Mouse (Mus musculus): Measurements from ENCODE around the gene Tmem163. TPM values are rescaled to one million over a fixed set of nuclear protein-coding genes. Genes with fewer than 3 reads are reported as not detected.
A peak's percentile ranks its signal among the peaks of the same experiment; 100 is the strongest.

Tmem163 gene
- polyA plus RNA-seq, 1 experiment: 25.3 TPM

DNA sequence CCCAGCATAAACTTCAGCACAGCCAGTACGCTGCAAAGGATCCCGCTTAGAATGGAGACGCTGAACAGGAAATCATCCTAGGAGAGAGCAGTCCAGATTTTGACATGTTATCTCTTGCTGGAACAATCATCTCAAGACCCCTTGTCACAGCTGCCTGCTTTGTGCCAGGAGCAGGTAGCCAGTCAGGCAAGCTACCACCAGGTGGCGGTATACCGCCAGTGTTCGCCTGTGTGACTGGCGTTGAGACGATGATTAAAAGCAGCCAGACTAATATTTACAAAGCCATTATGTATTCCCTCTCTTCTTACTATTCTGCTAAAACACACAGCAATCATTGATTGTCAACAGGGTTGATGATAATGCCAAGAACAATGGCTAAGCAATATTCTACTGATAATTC is 179.1 kb downstream of the Tmem163 start:
- TF ChIP-seq POLR2A (IDR thresholded peaks at IDR 0.05; ENCODE audit: borderline replicate concordance, extremely low read depth, low read depth, low read length): no peak
- TF ChIP-seq CTCF (IDR thresholded peaks at IDR 0.05; ENCODE audit: insufficient read depth, low read length): peak; percentile 92
- peak; percentile 79 for DNase-seq
- no peak overlapping the region for H3K4me3 ChIP-seq (replicated peaks; ENCODE audit: extremely low read depth, low read depth, low read length)
- H3K4me1 ChIP-seq (ENCODE audit: control insufficient read depth, insufficient read depth, low read length): no peaks in the 10 kb centered on the region
- WGBS: 10% methylated on average over 8 of the region's 8 CpGs

DNA sequence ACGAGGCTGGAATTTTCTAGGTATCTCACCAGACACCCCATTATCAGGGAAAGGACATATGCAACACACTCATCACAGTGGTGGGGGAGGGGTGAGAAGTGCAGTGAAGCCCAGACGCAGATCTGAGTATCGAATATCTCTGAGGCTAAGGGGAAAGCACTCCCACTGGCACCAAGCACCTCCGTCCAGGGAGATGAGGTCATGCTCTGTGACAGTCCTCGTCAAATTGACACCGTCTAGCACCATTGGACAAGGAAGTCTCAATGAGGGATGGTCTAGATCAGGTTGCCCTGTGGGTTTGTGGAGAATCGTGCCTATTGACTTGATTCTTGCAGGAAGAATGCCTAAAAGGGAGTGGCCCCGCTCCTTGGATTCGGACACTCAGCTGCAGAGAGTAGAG is 180.6 kb downstream of the Tmem163 start:
- Histone ChIP-seq H3K4me3 (replicated peaks; ENCODE audit: extremely low read depth, low read depth, low read length) (no peak overlapping the region), H3K4me1 (ENCODE audit: control insufficient read depth, insufficient read depth, low read length) (no peaks in the 10 kb centered on the region)
- no peak for DNase-seq
- TF ChIP-seq POLR2A (IDR thresholded peaks at IDR 0.05; ENCODE audit: borderline replicate concordance, extremely low read depth, low read depth, low read length): no peak
- no peak for TF ChIP-seq CTCF (IDR thresholded peaks at IDR 0.05; ENCODE audit: insufficient read depth, low read length)
- WGBS: 41% methylated on average over 9 of the region's 9 CpGs

DNA sequence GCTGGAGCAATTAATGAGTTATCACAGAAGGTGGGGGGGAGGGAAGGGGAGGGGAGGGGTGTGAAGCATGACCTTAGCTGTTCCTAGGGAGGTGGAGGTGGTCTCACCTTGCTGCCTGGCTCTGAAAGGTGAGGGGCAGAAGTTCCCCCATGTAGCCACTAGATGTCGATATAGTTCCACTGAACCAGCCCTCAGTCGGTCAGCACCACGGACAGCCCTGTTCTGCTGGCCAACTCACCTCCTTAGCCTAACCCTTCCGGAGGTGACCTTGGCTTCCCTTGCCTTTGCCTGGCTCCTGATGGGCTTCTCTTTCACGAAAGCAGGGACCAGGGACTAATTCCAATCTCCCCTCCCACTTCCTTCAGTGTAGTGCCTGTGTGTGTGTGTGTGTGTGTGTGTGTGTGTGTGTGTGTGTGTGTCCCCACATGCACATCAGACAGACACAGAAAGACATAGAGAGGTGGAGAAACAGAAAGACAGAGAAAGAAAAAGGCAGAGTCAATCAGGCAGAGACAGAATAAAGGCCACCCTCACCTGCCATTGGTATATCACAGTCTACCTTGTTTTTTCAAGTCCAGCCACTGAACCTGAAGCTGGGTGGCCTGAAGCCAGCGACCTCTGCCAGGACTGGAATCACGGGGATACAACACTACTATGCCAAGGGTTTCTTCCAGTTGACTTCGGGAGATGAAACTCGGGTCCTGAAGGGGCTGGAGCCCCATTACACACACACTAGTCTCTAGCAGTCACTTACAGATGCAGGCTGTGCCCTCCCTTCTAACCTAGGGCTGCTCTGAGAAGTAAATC is 182.4 kb downstream of the Tmem163 start:
- no peak for TF ChIP-seq POLR2A (IDR thresholded peaks at IDR 0.05; ENCODE audit: borderline replicate concordance, extremely low read depth, low read depth, low read length)
- peak; percentile 99 for TF ChIP-seq CTCF (IDR thresholded peaks at IDR 0.05; ENCODE audit: insufficient read depth, low read length)
- DNase-seq: peak; percentile 48
- WGBS: 30% methylated on average over 9 of the region's 9 CpGs
- Histone ChIP-seq H3K4me1 (ENCODE audit: control insufficient read depth, insufficient read depth, low read length) (no peaks in the 10 kb centered on the region), H3K4me3 (replicated peaks; ENCODE audit: extremely low read depth, low read depth, low read length) (no peak overlapping the region)

DNA sequence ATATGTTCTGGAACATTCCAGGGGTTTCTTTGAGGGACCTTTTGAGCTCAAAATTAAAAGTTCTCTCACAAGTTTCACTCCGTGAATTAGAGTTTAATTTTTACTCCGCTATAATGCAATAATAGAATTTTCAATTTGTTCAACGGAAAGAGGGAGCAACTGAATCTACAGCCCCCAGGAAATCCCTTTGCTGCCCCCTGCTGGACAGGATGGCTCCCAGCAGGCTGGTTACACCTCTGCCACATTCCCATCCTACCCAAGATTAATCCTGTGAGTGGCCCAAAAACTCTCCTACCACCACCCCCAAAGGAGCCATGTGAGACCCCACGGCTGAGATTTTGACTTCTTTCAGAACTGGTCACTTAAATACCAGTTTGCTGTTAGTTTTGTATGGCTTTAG is 192.2 kb downstream of the Tmem163 start:
- H3K4me1 ChIP-seq (ENCODE audit: control insufficient read depth, insufficient read depth, low read length): no peaks in the 10 kb centered on the region

DNA sequence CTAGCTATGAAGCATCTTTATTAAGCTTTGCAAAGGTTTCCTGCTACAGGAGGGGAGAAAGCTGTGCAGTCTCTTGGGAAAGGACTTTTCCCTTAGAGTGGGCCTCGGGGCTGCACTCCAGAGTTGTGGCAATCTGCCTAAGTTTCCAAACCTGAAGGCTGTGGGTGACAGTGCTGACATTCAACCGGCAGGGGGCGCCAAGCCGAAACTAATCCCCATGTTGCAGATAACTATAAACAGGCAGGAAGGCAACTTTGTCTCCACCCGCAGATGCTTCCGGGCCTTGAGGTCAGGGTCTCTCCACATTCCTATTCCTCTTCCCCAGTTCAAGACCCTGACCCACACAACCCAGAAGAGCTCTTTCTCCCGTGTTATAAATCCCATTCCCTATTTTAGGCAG is 194.5 kb downstream of the Tmem163 start:
- WGBS: 28% methylated on average over 7 of the region's 7 CpGs
- DNase-seq: peak; percentile 47
- Histone ChIP-seq H3K4me1 (ENCODE audit: control insufficient read depth, insufficient read depth, low read length) (no peaks in the 10 kb centered on the region), H3K4me3 (replicated peaks; ENCODE audit: extremely low read depth, low read depth, low read length) (no peak overlapping the region)
- TF ChIP-seq CTCF (IDR thresholded peaks at IDR 0.05; ENCODE audit: insufficient read depth, low read length) (peak; percentile 66), POLR2A (IDR thresholded peaks at IDR 0.05; ENCODE audit: borderline replicate concordance, extremely low read depth, low read depth, low read length) (no peak)

More for the DNA sequence above, 192.2 kb downstream of the Tmem163 start:
- WGBS: 82% methylated on average over 4 of the region's 4 CpGs
- no peak overlapping the region for H3K4me3 ChIP-seq (replicated peaks; ENCODE audit: extremely low read depth, low read depth, low read length)
- DNase-seq: peak; percentile 42
- peak; percentile 51 for TF ChIP-seq CTCF (IDR thresholded peaks at IDR 0.05; ENCODE audit: insufficient read depth, low read length)
- TF ChIP-seq POLR2A (IDR thresholded peaks at IDR 0.05; ENCODE audit: borderline replicate concordance, extremely low read depth, low read depth, low read length): no peak

DNA sequence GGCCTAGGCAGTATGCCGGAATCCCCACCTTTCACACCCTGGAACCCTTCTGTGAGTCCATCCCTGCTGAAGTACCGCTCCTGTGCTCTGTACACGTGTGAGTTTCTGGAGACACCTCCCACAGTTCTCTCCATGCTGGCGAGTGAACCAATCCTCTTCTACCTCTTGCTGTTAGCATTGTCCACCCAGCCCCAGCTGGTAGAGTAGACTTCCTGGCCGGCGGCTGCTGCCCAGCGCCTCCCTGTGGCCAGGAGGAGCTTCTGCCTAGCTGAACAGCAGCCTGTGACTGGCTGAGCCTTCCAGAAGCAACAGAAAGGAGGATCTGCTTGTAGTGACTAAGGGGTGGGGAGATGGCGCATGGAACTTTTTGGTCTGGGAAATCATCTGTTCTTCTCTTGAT is 195.2 kb downstream of the Tmem163 start:
- no peak for DNase-seq
- WGBS: 94% methylated on average over 8 of the region's 8 CpGs
- TF ChIP-seq CTCF (IDR thresholded peaks at IDR 0.05; ENCODE audit: insufficient read depth, low read length) (no peak), POLR2A (IDR thresholded peaks at IDR 0.05; ENCODE audit: borderline replicate concordance, extremely low read depth, low read depth, low read length) (no peak)

DNA sequence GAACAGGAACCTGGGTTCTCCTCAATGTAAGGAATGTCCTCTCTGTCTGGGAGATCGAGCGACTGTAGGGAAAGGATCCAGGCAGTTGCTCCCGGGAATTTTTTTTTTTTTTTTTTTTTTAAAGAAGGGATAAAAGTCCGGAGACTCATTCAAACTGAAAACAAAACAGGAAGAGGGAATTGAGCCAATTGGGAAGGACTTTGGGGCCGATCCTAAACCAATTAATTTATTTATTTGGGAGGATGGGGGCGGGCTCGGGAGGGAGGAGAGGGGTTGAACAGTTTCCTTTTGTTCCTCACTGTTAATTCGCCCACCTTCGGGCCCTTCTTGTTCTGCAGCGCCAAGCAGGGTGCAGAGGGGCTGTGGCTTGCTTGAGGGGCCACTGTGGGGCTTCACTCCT is 196.4 kb downstream of the Tmem163 start:
- TF ChIP-seq CTCF (IDR thresholded peaks at IDR 0.05; ENCODE audit: insufficient read depth, low read length): no peak
- Histone ChIP-seq H3K4me3 (replicated peaks; ENCODE audit: extremely low read depth, low read depth, low read length) (no peak overlapping the region), H3K4me1 (ENCODE audit: control insufficient read depth, insufficient read depth, low read length) (no peaks in the 10 kb centered on the region)
- WGBS: 55% methylated on average over 10 of the region's 10 CpGs
- DNase-seq: no peak

More for the DNA sequence above, 195.2 kb downstream of the Tmem163 start:
- H3K4me1 ChIP-seq (ENCODE audit: control insufficient read depth, insufficient read depth, low read length): no peaks in the 10 kb centered on the region
- H3K4me3 ChIP-seq (replicated peaks; ENCODE audit: extremely low read depth, low read depth, low read length): no peak overlapping the region

DNA sequence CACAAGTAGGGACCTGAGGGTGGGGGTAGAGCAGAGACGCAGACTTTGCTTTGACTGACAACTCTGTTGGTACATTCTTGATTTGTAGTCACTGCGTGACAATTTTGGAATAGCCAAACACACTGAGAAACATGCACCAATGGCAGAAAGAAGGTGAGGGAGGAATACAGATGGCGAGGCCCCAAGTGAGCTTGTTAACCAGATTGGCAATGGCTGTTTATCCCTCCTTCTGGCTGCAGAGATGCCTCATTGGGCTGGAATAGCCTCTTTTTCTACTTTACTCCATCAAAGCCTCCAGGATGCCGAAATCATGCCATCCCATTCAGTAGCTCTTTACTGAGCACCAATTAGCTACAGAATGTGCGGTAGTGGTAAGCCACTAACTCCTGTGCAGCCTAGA is 203.6 kb downstream of the Tmem163 start:
- no peak for DNase-seq
- Histone ChIP-seq H3K4me1 (ENCODE audit: control insufficient read depth, insufficient read depth, low read length) (no peaks in the 10 kb centered on the region), H3K4me3 (replicated peaks; ENCODE audit: extremely low read depth, low read depth, low read length) (no peak overlapping the region)
- TF ChIP-seq CTCF (IDR thresholded peaks at IDR 0.05; ENCODE audit: insufficient read depth, low read length) (no peak), POLR2A (IDR thresholded peaks at IDR 0.05; ENCODE audit: borderline replicate concordance, extremely low read depth, low read depth, low read length) (no peak)
- 97% methylated on average over 5 of the region's 5 CpGs for WGBS

DNA sequence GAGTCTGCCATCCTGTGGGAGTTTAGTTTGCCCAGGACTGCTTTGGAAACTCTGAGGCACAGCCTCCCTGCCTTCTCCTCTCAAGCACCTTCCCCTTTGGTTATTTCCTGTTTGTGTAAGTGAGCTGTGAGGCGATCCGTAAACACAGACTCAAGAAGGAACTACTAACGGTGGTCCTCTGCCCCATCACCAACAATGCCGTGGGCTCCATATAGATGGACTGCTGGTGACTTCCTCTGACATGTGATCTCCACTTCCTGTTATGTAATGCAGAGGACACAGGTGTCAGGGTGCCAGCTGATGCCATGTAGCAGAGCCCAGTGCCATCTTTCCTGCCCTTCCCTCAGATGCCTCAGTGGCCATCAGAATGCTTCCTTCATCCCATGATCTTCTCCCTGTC is 209.2 kb downstream of the Tmem163 start:
- 37% methylated on average over 4 of the region's 4 CpGs for WGBS
- no peak for DNase-seq
- H3K4me3 ChIP-seq (replicated peaks; ENCODE audit: extremely low read depth, low read depth, low read length): no peak overlapping the region
- no peaks in the 10 kb centered on the region for H3K4me1 ChIP-seq (ENCODE audit: control insufficient read depth, insufficient read depth, low read length)
- TF ChIP-seq CTCF (IDR thresholded peaks at IDR 0.05; ENCODE audit: insufficient read depth, low read length): no peak
- no peak for TF ChIP-seq POLR2A (IDR thresholded peaks at IDR 0.05; ENCODE audit: borderline replicate concordance, extremely low read depth, low read depth, low read length)

DNA sequence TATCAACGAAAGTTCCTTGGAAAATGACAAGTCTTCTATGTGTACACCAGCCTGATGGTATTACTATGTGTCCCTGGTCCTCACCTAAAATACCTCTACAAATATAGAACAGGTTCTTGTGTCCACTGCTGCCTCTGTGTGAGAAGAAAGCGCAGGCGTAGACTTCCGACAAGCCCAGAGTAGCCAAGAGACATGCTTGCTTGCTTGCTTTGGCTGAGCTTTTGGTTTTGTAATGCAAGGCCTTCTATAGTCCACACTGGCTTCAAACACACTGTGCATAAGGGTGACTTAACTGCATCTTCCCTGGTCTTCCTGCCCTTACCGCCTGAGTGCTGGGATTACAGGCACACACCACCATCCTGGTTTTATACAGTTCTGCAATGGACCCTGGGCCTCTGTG is 212.1 kb downstream of the Tmem163 start:
- 97% methylated on average over 5 of the region's 5 CpGs for WGBS
- no peak for DNase-seq
- no peaks in the 10 kb centered on the region for H3K4me1 ChIP-seq (ENCODE audit: control insufficient read depth, insufficient read depth, low read length)
- TF ChIP-seq CTCF (IDR thresholded peaks at IDR 0.05; ENCODE audit: insufficient read depth, low read length): no peak
- TF ChIP-seq POLR2A (IDR thresholded peaks at IDR 0.05; ENCODE audit: borderline replicate concordance, extremely low read depth, low read depth, low read length): no peak
- H3K4me3 ChIP-seq (replicated peaks; ENCODE audit: extremely low read depth, low read depth, low read length): no peak overlapping the region
